Mouse (Mus musculus): Measurements from ENCODE around the gene Adssl1. TPM values are rescaled to one million over a fixed set of nuclear protein-coding genes. Genes with fewer than 3 reads are reported as not detected.
A peak's percentile ranks its signal among the peaks of the same experiment; 100 is the strongest.

Gene Adssl1
- total RNA-seq, 1 experiment from 2014 or later = 35.4 TPM

DNA sequence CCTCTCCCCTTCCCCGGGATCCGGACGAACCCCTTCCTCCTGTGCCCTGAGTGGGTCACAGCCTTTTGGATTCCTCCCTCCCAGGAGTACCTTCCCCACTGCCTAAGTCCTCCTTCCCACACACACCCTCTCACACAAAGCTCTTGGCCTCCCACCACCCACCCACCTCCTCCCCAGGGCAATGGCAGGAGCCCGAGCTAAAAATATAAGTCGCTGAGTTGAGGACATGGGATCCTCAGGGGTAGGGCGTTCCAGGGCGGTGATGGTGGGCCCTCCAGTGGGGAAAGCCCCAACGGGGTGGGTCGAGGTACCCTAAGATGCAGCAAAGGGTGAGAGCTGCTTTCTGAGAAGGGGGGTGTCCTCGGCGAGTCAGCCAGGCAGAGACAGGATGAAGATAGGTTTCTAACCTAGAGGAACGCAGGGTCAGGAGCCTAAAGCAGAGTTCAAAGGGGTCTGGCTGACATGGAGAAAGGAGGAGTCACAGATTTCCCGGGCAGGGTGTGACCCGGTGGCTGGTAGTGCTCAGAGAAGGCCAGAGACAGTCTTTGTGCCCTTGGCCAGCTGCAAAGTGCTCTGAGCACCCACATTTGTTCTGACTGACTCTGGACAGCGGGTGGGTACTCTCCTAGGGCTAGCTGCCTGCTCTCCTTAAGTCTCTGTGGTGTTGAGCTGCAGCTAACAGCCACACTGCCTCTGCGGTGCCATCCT lies 663 bp downstream of the Adssl1 start:
- ATAC-seq (replicated peaks; ENCODE audit: low read depth, poor library complexity, severe bottlenecking) = no peak

DNA sequence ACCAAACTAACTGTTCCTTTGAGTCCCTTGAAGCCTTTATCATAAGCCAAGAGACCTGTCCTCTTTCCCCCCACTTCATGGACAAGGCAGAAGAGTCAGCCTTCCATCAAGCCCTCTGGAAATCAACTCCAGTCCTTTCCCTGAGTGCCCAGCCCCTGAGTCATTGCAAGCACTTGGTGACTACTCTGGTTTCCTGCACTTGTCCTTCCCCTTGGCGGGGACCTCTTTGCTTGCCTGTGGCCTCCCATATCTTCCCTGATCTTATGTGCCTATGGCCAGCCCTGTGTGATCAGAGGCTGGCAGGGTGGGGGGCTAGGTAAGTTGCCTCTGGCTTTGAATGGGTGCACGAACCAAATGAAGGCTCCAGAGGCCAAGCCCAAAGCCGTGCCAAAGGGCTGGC lies 2.1 kb downstream of the Adssl1 start:
- ATAC-seq (replicated peaks; ENCODE audit: low read depth, poor library complexity, severe bottlenecking) = no peak

DNA sequence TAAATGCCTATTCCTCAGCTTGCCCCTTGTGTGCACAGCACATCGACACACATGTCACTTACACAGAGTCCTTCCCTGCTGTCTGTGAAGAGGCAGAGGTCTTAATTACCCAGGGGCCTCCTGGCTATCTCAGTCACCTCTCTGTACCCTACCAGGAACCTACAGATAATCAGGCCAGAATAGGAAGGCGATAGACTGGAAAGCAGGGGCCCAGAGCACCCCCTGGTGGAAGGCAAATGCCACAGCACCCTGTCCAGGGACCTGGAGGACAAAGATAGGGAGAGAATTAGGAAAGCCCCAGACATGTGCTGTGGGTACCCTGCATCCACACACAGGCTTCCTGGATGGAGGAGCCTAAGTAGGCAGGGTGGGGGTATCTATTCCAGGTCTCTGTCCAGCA lies 3.9 kb downstream of the Adssl1 start:
- peak; percentile 46 for ATAC-seq (replicated peaks; ENCODE audit: low read depth, poor library complexity, severe bottlenecking)

DNA sequence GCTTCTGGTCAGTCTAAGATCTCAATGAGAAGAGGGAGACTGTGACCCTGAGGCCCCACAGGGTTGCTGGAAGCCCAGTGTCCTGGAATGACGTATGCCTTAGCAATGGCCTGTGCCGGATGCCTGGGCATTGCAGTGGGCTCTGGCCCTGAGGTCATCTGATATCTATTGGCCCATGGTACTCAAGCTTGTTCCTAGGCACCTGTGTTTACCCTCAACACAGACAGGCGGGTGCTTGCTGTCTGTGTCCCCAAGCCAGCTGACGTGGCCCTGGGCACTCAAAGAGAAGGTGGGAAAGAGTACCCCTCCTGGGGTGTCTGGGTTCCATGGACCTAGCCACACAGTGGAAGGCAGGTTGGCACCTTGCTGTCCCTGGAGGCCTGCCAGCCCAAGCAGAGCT lies 5.9 kb downstream of the Adssl1 start:
- ATAC-seq (replicated peaks; ENCODE audit: low read depth, poor library complexity, severe bottlenecking) = no peak

DNA sequence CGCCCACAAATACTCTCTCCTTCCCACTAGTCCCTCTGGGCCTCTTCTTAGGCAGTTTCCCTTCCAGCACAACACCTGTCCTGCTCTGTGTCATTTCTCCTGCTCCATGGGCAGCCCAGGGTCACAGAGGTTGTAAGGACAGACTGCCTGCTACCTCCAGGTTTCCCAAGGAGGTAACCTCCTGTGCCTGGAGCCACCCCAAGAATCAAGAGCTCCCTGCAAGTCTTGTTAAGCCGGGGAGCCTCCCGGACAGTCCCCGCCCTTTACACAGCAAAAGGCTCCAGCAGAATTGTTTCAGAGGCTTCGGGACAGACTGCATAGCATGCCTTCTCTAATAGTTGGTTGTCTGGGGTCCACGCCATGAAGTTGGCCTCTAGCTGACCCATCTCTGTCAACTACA lies 6.6 kb downstream of the Adssl1 start:
- ATAC-seq (replicated peaks; ENCODE audit: low read depth, poor library complexity, severe bottlenecking) = no peak

DNA sequence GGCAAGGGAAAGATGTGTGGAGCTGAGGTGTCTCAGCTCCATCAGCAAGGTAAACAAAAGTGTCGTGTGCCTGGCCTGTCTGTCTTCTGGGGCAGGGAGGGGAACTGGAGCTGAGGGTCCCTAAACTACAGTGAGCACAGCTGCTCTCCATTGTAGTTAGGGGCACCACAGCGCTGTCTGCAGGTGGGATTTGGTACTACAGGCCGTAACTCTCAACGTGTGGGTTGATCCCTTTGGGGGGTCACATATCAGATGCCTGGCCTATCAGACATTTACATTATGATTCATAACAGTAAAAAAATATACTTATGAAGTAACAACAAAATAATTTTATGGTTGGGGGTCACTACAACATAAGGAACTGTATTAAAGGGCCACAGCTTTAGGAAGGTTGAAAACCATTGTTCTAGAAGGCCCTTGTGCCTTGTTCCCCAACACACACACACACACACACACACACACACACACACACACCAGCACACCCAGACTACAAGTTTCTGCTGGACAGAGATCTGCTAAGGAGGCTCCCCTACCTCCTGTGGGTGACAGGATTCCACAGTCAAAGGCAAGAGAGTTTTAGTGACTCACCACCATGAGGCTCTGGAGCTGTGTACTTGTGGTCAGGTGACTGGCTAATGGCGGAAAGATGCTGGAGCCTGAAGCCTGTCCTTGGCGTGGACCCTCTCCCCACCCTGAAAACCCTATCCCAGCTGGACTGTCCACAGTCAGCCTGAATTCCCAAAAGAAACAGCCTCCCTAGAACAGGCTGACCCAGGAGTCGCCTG lies 7.4 kb downstream of the Adssl1 start:
- no peak for ATAC-seq (replicated peaks; ENCODE audit: low read depth, poor library complexity, severe bottlenecking)

DNA sequence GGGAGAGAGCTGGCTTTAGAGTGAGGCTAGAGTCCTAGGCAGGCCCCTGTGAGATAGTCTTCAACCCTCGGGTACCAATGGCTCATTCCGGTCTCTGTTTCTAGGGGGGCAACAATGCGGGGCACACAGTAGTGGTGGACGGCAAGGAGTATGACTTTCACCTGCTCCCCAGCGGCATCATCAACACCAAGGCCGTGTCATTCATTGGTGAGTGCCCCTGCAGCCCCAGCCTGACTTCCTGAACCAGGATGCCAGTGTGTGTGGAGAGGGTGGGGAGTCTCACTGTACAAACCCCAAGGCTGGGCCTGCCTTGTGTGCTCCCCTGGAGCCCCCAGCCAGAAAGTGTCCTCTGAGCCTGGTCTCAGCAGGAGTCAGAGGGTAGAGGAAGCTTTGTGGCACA lies 8.4 kb downstream of the Adssl1 start:
- no peak for ATAC-seq (replicated peaks; ENCODE audit: low read depth, poor library complexity, severe bottlenecking)

DNA sequence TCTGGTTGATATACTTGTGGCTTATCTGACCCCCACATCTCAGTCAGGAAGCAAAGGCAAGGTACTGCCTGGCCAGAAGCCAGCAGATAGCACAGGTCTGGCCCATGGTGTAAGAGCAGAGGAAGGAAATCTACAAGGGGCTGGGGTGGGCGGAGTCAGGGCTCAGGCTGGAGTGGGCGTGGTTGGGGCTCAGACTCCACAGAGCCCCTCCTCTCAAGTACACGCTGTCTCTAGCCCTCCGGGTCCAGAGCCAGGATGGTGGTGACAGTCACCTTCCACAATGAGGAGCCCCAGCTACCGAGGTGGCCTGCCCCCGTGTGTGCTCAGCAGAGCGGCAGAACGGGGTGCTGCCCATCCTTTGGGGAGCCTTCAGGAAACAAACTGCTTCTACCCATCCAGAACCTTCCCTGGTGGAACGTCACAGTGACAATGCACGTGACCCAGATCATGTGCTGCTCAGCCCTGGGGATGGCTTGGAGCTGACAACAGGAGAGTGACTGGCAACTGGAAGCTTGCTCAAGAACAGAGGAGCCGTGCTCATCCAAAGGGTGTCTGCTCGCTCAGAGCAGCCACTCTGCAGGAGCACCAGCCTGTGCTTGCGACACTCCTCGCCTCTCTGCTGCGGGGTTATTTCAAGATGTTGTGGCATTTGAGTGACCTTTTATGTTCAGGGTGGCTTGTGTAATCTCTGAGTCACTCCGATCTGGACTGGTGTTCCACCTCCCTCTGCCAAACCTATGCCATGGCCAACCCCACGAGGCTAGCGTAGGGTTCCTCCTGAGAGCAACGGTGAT lies 9.3 kb downstream of the Adssl1 start:
- ATAC-seq (replicated peaks; ENCODE audit: low read depth, poor library complexity, severe bottlenecking) = peak; percentile 73

DNA sequence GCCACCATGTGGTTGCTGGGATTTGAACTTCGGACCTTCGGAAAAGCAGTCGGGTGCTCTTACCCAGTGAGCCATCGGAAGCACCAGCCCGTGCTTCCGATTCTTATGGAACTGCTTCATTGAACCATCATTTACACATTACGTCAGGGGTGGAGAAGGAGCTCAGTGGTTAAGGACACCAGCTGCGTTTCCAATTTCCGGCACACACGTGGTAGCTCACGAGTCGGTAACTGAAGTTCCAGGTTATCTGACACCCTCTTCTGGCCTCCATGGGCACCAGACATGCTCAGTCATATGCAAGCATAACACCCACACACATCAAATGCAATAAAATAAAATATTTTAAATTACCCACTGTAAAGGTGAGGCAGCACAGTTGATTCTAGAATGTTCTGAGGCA lies 10.2 kb downstream of the Adssl1 start:
- ATAC-seq (replicated peaks; ENCODE audit: low read depth, poor library complexity, severe bottlenecking) = no peak

DNA sequence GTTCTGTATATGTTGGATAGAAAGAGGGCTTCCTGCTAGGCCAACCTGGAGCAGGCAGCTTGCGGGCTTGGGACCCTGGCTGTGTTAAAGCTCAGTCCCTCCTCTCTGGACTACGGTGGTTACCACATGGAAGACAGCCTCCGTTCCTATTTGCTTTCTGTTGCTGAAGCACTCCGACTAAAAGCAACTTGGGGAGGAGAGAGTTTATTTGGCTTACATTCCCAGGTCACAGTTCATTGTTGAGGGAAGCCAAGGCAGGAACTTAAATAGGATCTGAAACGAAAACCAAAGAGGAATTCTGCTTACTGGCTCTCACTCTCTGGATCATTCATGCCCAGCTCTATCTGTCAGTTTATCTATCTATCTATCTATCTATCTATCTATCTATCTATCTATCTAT lies 11.0 kb downstream of the Adssl1 start:
- no peak for ATAC-seq (replicated peaks; ENCODE audit: low read depth, poor library complexity, severe bottlenecking)

DNA sequence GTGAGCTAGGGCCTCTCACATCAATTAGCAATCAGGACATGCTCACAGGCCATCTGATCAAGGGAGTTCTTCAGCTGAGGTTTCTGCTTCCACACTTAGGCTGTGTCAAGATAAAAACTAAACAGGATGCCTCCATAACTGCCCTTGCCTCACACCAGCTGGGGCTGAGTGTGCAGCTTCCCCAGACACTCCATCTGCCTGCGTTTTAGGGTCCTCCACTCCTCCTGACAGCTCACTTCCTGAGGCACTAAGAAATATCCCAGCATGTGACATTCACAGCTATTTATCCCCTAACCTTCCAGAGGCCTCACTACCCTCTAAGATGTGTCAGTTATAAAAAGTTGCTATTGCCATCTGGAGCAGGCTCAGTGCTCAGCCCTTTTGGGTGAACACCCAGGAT lies 11.6 kb downstream of the Adssl1 start:
- no peak for ATAC-seq (replicated peaks; ENCODE audit: low read depth, poor library complexity, severe bottlenecking)

DNA sequence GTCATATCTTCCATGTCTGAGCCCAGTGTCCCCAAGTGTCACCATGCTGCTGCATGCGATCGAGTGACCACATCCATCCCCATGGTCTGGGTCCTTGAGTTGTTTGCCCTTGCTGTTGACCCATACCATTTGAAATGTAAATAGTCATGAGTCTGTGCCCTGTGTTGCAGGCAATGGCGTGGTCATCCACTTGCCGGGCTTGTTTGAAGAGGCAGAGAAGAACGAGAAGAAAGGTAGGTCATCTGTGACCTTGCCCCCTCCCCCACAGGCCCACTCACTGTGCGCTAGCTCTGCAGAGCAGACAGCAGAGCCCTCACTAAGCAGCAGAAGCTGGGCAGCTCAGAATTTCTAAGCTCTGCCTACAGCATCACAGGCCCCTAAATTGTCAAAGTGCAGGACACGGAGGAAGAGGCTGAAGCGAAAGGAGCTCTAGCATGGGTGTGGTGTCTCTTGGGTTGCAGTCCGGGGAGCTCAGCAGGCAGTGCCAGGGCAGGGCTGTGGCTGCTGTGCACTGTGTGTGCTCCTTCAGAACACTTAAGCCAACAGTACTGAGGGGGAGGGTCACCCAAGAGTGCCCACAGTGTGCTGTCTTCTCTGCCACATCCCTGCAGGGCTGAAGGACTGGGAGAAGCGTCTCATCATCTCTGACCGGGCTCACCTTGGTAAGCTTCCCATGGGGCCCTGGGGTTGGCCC lies 12.4 kb downstream of the Adssl1 start:
- ATAC-seq (replicated peaks; ENCODE audit: low read depth, poor library complexity, severe bottlenecking) = no peak

DNA sequence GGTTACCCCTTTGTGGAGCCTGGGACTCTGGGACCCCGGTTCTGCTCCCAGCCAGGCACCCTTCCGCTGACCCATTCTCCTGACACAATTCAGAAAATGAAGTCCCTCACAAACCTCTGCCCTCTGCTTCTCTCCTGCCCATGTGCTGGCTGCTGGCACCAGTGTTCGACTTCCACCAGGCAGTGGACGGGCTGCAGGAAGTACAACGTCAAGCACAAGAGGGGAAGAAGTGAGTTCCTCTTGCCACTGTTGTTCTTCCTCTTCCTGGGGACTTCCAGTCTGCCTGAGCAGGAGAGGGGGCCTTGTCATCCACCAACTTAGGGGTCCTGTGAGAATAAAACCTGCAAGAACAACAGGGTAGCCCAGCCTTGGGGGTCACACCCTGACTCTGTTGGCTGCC lies 13.1 kb downstream of the Adssl1 start:
- ATAC-seq (replicated peaks; ENCODE audit: low read depth, poor library complexity, severe bottlenecking) = no peak

DNA sequence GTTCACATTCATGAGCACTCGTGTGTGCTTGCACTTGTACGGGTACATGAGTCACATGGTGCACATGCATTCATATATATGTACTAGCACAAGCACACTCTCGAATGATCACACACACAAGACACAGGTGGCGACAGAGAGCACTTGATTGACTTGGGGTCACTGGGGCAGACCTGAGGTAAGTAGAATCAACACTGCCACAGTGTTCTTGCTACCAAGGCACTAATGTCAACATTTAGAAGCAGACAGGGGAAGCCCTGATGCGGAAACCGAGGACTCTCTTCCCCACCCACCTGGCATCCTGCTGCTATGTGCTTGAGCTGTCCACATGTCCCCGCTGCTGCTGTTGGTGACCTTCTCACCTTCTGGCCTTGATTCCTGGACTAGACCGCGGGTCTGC lies 13.8 kb downstream of the Adssl1 start:
- no peak for ATAC-seq (replicated peaks; ENCODE audit: low read depth, poor library complexity, severe bottlenecking)

DNA sequence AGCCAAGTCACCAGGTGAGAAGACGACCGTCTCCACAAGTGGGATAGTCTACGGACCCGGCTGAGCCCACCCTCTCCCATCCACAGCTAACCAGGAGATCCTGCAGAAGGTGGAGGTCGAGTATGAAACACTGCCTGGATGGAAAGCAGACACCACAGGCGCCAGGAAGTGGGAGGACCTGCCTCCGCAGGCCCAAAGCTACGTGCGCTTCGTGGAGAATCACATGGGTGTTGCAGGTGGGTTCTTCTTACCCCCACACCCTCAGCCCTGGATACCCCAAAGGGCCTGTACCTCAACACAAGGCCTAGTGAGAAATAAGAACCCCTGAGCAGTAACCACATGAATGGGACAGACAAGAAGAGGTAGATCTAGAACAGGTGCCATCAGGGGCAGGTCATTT lies 19.7 kb downstream of the Adssl1 start:
- ATAC-seq (replicated peaks; ENCODE audit: low read depth, poor library complexity, severe bottlenecking) = no peak

DNA sequence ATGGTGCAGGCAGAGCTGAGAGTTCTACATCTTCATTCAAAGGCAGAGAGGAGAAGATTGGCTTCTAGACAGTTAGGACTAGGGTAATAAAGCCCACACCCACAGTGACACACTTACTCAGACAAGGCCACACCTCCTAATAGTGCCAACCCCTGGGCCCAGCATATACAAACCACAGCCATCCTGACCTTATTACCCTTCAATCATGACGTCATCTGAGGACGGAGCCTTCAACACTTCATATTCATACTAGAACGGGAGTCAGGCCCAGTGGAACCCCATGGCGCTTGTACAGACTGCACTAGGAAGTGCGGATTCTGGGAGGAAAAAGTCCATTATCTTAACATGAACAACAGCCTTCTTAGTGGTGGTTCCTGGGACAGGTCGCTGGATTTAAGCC lies 23.3 kb downstream of the Adssl1 start:
- ATAC-seq (replicated peaks; ENCODE audit: low read depth, poor library complexity, severe bottlenecking) = no peak

DNA sequence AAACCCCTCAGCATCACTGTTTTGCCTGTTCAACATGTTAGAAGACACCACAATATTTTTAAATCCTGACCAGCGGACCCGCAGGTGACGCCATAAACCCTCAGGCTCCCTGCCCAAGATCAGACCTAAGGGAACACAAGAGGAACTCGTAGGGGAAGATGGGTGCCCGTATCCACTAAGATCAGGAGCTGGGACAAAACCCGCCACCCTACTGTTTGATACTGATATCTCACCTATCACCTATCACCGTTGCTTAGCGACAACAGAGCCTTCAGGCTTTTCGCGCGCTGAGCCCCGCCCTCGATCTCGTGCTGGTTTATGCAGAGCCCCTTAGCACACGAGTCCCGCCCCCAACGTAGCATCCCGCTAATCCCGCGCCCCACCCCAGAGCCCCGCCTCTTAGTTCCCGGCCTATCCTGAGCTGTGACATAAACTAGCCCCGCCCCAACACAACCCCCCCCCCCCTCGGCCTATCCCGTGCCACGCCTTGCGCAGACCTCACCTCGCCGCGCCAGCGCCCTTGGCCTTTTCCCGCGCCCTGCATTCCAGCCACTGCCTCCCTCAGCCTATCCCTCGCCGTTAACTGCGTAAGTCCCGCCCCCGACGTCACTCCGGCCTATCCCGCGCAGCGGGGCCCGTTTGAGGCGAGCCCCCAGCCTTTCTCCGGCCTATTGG lies 24.5 kb downstream of the Adssl1 start, which contains the start of gene Siva1:
Gene Siva1 (plus strand): TSS at position 500 of the 675 bp plus-strand sequence.
- peak; percentile 88 for ATAC-seq (replicated peaks; ENCODE audit: low read depth, poor library complexity, severe bottlenecking)

DNA sequence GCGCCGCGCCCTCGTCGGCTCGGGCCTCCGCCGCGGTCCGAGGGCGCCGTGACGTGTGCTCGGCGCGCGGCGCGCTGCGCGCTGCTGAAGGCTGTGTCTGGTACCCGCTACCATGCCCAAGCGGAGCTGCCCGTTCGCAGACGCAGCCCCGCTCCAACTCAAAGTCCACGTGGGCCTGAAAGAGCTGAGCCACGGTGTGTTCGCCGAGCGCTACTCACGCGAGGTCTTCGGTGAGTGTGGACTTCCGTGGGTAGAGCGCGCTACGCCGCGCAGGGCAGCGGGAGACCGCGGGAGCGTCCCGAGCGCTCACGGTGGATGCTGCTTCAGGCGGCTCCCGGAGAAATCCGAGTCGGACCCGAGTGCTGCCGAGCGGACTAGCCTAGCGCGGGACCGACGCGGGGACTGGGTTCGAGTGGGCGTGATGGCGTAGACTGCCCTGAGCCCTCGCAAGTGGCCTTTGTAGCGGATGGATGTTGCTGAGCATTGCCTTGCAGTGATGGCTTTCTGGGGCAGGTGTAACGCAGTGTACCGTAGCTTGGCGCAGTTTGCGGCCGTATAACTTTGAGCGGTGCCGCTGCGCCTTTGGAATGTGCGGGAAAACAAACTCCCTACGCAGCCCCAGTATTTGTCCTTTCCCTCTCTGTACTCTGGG lies 25.1 kb downstream of the Adssl1 start:
- ATAC-seq (replicated peaks; ENCODE audit: low read depth, poor library complexity, severe bottlenecking) = peak; percentile 15

DNA sequence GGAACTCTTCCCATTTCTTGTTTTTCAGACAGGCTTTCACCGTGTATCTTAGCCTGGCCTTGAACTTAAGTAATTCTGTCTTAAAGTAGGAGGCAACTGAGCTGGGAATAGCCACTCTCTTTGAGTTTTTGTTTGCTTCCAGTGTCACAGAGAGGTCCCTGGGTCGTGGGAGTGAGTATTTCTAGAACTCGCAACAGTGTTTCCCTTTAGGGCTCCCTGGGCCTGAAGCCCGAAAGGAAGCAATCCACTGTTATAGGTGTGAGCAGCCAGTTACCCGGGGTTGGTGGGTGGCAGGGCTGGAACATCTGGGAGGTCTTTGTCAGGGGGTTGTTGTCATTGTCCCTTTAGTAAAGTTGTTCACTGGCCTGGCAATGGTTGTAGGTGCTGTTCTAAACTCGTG lies 26.3 kb downstream of the Adssl1 start:
- ATAC-seq (replicated peaks; ENCODE audit: low read depth, poor library complexity, severe bottlenecking) = no peak

Measured in common myeloid progenitor, adult 5-6 weeks (primary cell).